Mouse (Mus musculus) midbrain, embryonic 13.5 days (tissue): Measurements from ENCODE around the gene Gm10643. TPM values are rescaled to one million over a fixed set of nuclear protein-coding genes. Genes with fewer than 3 reads are reported as not detected.

Experiments
- ATAC-seq: fragments of 200-750 bp; cut with Nextera tagmentation; 2 replicates; pipeline ENCODE4 v1.8.0; 2017; ENCODE audit warnings: mild to moderate bottlenecking, moderate TSS enrichment, moderate library complexity
- H3K27ac ChIP-seq: fragments of 300-500 bp; sonication (generic); 2 replicates; pipeline ENCODE4 v1.5.1; 2015; ENCODE audit warnings: inconsistent platforms, mild to moderate bottlenecking, moderate library complexity
- H3K27me3 ChIP-seq: fragments of 300-500 bp; sonication (generic); 2 replicates; pipeline ENCODE4 v1.6.1; 2015; ENCODE audit warnings: mild to moderate bottlenecking, inconsistent platforms
- H3K36me3 ChIP-seq: fragments of 300-500 bp; sonication (generic); 2 replicates; pipeline ENCODE4 v1.6.1; 2015; ENCODE audit warnings: mild to moderate bottlenecking, inconsistent platforms
- H3K4me1 ChIP-seq: fragments of 300-500 bp; sonication (generic); replicated peaks from 2 replicates; pipeline ENCODE4 v1.6.1; 2015; ENCODE audit warnings: inconsistent platforms
- H3K4me2 ChIP-seq: fragments of 300-500 bp; sonication (generic); replicated peaks from 2 replicates; pipeline ENCODE4 v1.6.1; 2015; ENCODE audit warnings: moderate library complexity, mild to moderate bottlenecking, inconsistent platforms
- H3K4me3 ChIP-seq: fragments of 300-500 bp; sonication (generic); replicated peaks from 2 replicates; pipeline ENCODE4 v1.5.1; 2015; ENCODE audit warnings: mild to moderate bottlenecking, inconsistent platforms
- H3K9ac ChIP-seq: fragments of 300-500 bp; sonication (generic); replicated peaks from 2 replicates; pipeline ENCODE4 v1.6.1; 2015; ENCODE audit warnings: mild to moderate bottlenecking, inconsistent platforms
- H3K9me3 ChIP-seq: fragments of 300-500 bp; sonication (generic); 2 replicates; pipeline ENCODE4 v1.6.1; 2016; ENCODE audit warnings: mild to moderate bottlenecking, inconsistent platforms
- WGBS: fragments of 180-500 bp; shearing (Covaris S2); methylation state at CpG from one replicate; pipeline ENCODE4 v1.1.7; 2015; 5-methylcytosine and 5-hydroxymethylcytosine counted together
- polyA plus RNA-seq: library from polyadenylated mRNA; unstranded; fragments of >200 nt; fragmentation: Nextera tagmentation; extraction: Ambion mirVana; gene quantifications from 2 replicates; pipeline ENCODE4 v1.2.1, GENCODE M21; 2015

Gene Gm10643
- polyA plus RNA-seq, 1 experiment from 2014 or later: 1.8 TPM

DNA sequence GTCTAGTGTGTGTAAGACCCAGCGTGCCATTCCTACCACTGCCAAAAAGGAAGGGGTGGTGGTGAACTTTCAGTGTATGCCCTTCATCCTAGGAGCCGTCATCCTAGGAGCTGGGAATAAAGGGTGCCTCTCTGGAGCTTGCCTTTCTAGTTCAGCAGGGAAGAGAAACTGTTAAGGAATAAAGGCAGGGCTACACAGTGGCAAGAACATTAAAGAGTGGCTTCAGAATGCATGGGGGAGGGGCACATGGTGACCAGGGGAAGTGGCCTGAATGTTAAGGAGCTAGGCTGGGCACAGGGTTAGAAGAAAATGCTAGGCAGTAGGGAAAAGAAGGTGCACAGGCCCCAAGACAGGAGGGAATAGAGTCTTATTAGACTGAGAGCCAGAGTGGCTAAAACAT, 4.8 kb upstream of the Gm10643 start:
- WGBS: 64% methylated on average over 2 of the region's 2 CpGs
- H3K4me2 ChIP-seq: no peak overlapping the region
- H3K4me1 ChIP-seq: peaks cover 69% of the 10 kb centered on the region
- H3K36me3 ChIP-seq: peaks cover 4% of the 10 kb centered on the region; the same call in 1 of the 2 replicates
- no peaks in the 10 kb centered on the region for H3K27me3 ChIP-seq
- ATAC-seq: no peak
- H3K27ac ChIP-seq: no peak overlapping the region
- 0 out of 2 replicates have a peak overlapping the region, but pooled peaks have one; percentile 32 for H3K9ac ChIP-seq
- H3K9me3 ChIP-seq: no peaks in the 10 kb centered on the region
- no peak overlapping the region for H3K4me3 ChIP-seq

DNA sequence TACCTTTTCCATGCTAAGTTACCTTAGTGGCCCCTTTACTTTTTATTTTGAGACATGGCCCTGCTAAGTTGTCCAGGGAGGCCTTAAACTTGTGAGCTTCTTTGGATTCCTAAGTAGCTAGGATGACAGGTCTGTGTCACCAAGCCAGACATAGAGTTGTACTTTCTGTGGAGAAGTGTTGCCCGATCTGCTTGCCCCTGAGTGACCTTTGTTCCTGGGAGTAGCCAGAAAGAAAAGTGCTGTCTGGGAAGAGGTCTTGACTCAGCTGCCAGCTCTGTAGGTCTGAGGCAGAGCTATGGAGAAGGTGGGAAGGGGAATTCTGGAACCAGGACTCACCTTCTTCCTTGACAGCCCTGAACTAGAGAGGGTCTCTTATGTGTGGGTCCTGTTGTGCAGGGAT, 4.2 kb upstream of the Gm10643 start:
- 57% methylated on average over 1 of the region's 1 CpGs for WGBS

GRCm38 (mm10) chr8:84068316-84069035, 3.5 kb upstream of the Gm10643 start:
- H3K36me3 ChIP-seq: no peaks in the 10 kb centered on the region
- H3K4me3 ChIP-seq: no peak overlapping the region
- ATAC-seq: no peak
- 0 out of 2 replicates have a peak overlapping the region, but pooled peaks have one; percentile 7 for H3K9ac ChIP-seq
- peak overlapping the region; percentile 49 for H3K4me2 ChIP-seq
- no peak overlapping the region for H3K27ac ChIP-seq
- H3K27me3 ChIP-seq: no peaks in the 10 kb centered on the region
- H3K9me3 ChIP-seq: no peaks in the 10 kb centered on the region
- H3K4me1 ChIP-seq: peaks cover 56% of the 10 kb centered on the region
- whole genome bisulfite sequencing: 84% methylated on average over 12 of the region's 12 CpGs

More for the DNA sequence above, 4.2 kb upstream of the Gm10643 start:
- Histone ChIP-seq H3K4me1 (peaks cover 63% of the 10 kb centered on the region), H3K27me3 (no peaks in the 10 kb centered on the region), H3K36me3 (no peaks in the 10 kb centered on the region), H3K4me3 (no peak overlapping the region), H3K27ac (0 out of 2 replicates have a peak overlapping the region, but pooled peaks have one; percentile 10), H3K4me2 (no peak overlapping the region), H3K9ac (0 out of 2 replicates have a peak overlapping the region, but pooled peaks have one; percentile 7), H3K9me3 (no peaks in the 10 kb centered on the region)
- no peak for ATAC-seq

GRCm38 (mm10) chr8:84067911-84068310, 3.0 kb upstream of the Gm10643 start:
- Histone ChIP-seq H3K36me3 (no peaks in the 10 kb centered on the region), H3K27ac (no peak overlapping the region), H3K4me1 (peaks cover 50% of the 10 kb centered on the region), H3K27me3 (no peaks in the 10 kb centered on the region), H3K9me3 (no peaks in the 10 kb centered on the region), H3K9ac (0 out of 2 replicates have a peak overlapping the region, but pooled peaks have one; percentile 84), H3K4me3 (peak overlapping the region; percentile 85), H3K4me2 (peak overlapping the region; percentile 49)
- no peak for ATAC-seq
- 91% methylated on average over 7 of the region's 7 CpGs for WGBS

DNA sequence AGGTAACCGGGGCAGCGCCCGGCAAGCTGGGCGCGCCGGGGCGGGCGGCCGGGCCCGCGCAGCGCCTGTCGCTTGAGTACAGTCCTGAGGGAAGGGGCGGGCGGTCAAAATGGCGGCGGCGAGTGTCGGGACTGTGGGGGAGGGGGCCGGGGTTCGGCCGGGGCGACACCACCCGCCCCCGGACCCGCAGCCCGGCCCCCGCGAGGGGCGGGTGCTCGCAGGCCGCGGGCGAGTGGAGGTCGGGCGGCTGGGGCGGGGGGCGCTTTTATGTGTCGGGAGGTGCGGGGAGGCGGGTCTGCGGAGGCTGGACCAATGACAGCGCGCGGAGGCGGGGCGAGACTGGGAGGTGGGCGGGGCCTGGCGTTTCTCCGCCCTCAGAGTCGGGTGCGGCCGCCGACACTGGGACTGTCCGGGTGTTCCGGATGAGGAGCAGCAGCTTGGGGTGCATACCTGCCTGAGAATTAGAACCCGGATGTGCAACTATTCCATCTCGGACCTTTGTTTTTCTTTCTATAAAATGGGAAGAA, 2.2 kb upstream of the Gm10643 start:
- WGBS: 1% methylated on average over 56 of the region's 58 CpGs

DNA sequence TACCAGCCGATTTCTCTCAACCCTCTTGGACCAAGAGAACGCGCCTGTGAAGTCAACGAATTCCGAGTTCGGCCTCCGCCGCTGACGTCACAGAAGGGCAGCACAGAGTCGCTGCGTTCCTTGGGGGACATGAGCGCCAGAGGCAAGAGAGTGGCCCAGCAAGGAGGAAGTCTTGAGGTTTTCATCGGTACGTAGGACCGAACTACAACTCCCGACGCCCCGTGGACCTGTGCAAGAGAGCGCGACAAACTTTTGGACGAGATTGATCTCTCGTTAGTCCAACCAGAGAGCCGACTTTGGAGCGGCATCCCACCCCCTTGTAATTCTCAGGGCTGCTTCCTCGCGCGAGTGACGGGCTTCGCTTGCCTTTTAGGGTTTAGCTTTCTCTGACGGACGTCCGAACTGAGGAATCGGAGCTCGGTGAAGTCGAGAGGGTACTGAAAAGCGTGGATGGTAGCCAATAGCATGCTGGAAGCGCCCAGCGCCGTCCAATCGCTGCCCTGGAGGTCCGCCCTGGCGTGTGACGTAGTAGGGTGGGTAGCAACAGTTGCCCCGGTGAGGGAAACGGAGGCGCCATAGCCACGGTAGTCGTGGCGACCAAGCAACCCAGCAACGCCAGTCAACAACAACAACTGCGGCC, 1.5 kb upstream of the Gm10643 start, which contains the start of gene Rfx1:
Gene Rfx1 (plus strand): TSS at position 544 of the 640 bp plus-strand sequence.
- WGBS: under 1% methylated on average over 51 of the region's 51 CpGs
- Histone ChIP-seq H3K4me3 (peak within 1 kb of the TSS; percentile 85), H3K9ac (peak within 1 kb of the TSS; percentile 84), H3K9me3 (no peaks in the 10 kb centered on the region), H3K36me3 (no peaks in the 10 kb centered on the region), H3K27ac (peak within 1 kb of the TSS; percentile 96), H3K4me1 (peaks cover 38% of the 10 kb centered on the region), H3K27me3 (no peaks in the 10 kb centered on the region), H3K4me2 (peak within 1 kb of the TSS; percentile 84)
- peak; percentile 98 for ATAC-seq

More for the DNA sequence above, 2.2 kb upstream of the Gm10643 start:
- Histone ChIP-seq H3K9ac (peak overlapping the region; percentile 84), H3K36me3 (no peaks in the 10 kb centered on the region), H3K27ac (peak overlapping the region; percentile 96), H3K27me3 (no peaks in the 10 kb centered on the region), H3K4me3 (peak overlapping the region; percentile 85), H3K9me3 (no peaks in the 10 kb centered on the region), H3K4me2 (peak overlapping the region; percentile 49), H3K4me1 (peaks cover 42% of the 10 kb centered on the region)
- peak; percentile 69 for ATAC-seq

- Histone ChIP-seq H3K4me3 (peak overlapping the region; percentile 85), H3K4me2 (peak overlapping the region; percentile 84), H3K4me1 (peaks cover 38% of the 10 kb centered on the region), H3K9ac (peak overlapping the region; percentile 75), H3K36me3 (no peaks in the 10 kb centered on the region), H3K27me3 (no peaks in the 10 kb centered on the region), H3K9me3 (no peaks in the 10 kb centered on the region), H3K27ac (peak overlapping the region; percentile 83)
- WGBS: 32% methylated on average over 5 of the region's 5 CpGs
- no peak for ATAC-seq
These were observed 628 bp upstream of the Gm10643 start for GRCm38 (mm10) chr8:84065457-84066072.

DNA sequence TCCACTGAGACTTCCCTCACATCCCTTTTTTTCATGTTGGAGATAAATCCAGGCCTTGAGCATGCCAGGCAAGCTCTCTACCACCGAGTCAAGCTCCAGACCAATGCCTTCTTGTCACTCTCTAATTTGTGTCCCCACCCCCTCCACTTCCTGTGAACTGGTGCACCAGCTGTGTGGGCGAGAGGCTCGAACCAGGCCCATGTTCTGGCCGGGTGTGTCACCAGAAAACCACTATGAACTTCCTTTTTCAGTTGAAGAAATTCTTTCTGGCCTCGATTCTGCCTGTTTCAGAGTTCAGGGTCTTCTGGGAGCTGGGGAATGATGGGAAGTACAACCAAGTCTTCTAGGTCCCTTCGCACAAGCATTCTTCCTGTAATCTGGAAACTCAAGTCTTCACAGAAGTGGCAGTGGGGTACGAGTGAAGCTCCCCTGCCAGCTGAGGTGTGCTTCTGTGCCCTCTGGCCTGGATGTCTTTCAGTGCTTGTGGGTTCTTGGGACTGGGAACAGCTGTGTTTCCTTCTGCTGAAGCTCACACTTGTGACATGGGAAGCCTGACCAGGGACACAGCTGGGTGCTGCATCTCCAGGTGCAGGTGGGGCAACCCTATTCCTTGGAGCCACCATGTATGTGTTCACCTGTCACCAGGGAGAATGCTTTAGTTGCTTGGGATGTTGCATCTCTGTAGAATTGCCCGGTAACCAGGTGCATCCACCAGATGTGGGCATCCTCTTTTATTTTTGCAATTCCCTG, 901 bp downstream of the Gm10643 start:
- no peaks in the 10 kb centered on the region for H3K36me3 ChIP-seq

DNA sequence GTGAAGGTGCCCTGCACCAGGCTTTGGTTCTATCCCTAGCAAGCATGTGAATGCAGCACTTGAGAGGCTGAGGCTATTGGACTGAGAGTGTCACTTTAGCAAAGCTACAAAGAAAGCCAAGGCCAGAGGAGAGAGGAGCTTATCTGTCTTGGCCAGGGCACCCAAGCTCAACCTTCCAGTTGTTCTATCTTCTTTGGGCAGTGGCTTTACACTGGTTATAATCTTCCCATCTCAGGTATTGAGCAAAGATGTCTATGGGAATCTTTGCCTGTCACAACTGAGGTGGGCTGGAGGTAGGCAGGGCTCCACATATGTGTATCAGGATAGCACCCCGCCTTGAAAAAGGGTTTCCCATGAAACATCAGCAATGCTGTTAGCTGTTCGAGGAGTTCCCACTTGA, 4.7 kb downstream of the Gm10643 start:
- H3K27ac ChIP-seq: no peak overlapping the region
- H3K27me3 ChIP-seq: no peaks in the 10 kb centered on the region
- no peak for ATAC-seq
- H3K4me2 ChIP-seq: no peak overlapping the region
- no peaks in the 10 kb centered on the region for H3K36me3 ChIP-seq
- no peak overlapping the region for H3K4me3 ChIP-seq
- H3K9me3 ChIP-seq: no peaks in the 10 kb centered on the region
- H3K4me1 ChIP-seq: no peaks in the 10 kb centered on the region
- 88% methylated on average over 2 of the region's 2 CpGs for whole genome bisulfite sequencing
- no peak overlapping the region for H3K9ac ChIP-seq

More for the DNA sequence above, 901 bp downstream of the Gm10643 start:
- Histone ChIP-seq H3K4me2 (no peak overlapping the region), H3K9ac (no peak overlapping the region), H3K4me3 (no peak overlapping the region), H3K27me3 (no peaks in the 10 kb centered on the region), H3K4me1 (peaks cover 24% of the 10 kb centered on the region), H3K27ac (no peak overlapping the region), H3K9me3 (no peaks in the 10 kb centered on the region)
- 76% methylated on average over 8 of the region's 8 CpGs for WGBS
- ATAC-seq: no peak

DNA sequence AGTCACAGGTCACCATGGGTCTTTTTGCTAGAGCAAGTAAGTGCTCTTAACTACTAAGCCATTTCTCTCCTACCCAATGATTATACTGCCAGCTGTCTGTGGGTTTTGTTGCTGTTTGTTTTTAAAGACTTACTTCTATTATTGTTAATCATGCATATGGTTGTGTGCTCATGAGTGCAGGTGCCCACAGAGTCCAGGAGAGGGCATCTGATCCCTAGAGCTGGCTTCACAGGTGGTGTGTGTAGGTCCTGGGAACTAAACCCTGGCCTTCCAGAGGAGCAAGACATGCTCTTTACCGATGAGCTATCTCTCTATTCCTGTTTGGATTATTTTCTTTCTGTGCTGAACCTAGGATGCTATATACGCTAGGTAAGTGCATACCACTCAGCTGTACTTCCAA, 5.7 kb downstream of the Gm10643 start:
- Histone ChIP-seq H3K9ac (no peak overlapping the region), H3K36me3 (no peaks in the 10 kb centered on the region), H3K4me1 (no peaks in the 10 kb centered on the region), H3K4me2 (no peak overlapping the region), H3K27me3 (no peaks in the 10 kb centered on the region), H3K4me3 (no peak overlapping the region), H3K9me3 (no peaks in the 10 kb centered on the region), H3K27ac (no peak overlapping the region)
- ATAC-seq: no peak
- WGBS: 98% methylated on average over 2 of the region's 2 CpGs

DNA sequence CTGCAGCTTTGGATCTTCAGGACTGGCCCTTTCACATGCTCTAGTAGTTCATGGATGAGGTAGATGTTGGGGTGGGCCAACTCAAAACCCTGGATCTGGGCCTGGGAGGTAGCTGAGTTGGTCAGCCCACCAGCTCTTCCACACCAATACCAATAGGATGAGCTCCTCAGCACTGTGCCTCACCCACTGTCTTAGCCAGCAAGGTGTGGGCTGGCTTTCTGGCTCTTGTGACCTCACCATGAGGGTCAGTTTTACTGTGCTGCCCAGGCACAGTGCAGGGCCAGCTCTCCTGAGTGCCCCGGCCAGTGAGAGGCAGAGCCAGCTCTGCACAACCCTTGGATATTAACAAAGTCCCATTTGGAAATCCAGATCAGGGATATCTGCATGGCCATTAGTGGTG, 7.1 kb downstream of the Gm10643 start:
- Histone ChIP-seq H3K4me3 (no peak overlapping the region), H3K4me2 (no peak overlapping the region), H3K9me3 (no peaks in the 10 kb centered on the region), H3K9ac (no peak overlapping the region), H3K4me1 (no peaks in the 10 kb centered on the region), H3K27me3 (no peaks in the 10 kb centered on the region), H3K36me3 (no peaks in the 10 kb centered on the region), H3K27ac (no peak overlapping the region)
- WGBS: 100% methylated on average over 1 of the region's 1 CpGs
- no peak for ATAC-seq
